Mouse (Mus musculus): Measurements from ENCODE around the gene C2cd4d. TPM values are rescaled to one million over a fixed set of nuclear protein-coding genes. Genes with fewer than 3 reads are reported as not detected.

C2cd4d gene
- polyA plus RNA-seq (2014; fragmentation: Illumina TruSeq; extraction: RNeasy Lipid Tissue Mini Kit (QIAGEN cat#74804); ENCODE audit: low read depth, low replicate concordance), result not detected

GRCm38 (mm10) chr3:94362138-94362537 lies at the start of gene C2cd4d:
TSS of gene C2cd4d (plus strand) at chr3:94362438.

GRCm38 (mm10) chr3:94341959-94342422 lies 20.2 kb upstream of the C2cd4d start, which contains the start of gene Them5:
TSS of gene Them5 (plus strand) at chr3:94342099.

GRCm38 (mm10) chr3:94372641-94373040 lies 10.4 kb downstream of the C2cd4d start, which contains the start of gene Rorc:
TSS of gene Rorc (plus strand) at chr3:94372794.

GRCm38 (mm10) chr3:94398217-94398616 lies 36.0 kb downstream of the C2cd4d start, which contains the start of gene Lingo4:
TSS of gene Lingo4 (plus strand) at chr3:94398517.

GRCm38 (mm10) chr3:94413031-94413679 lies 50.9 kb downstream of the C2cd4d start, which contains the start of gene Tdrkh:
TSS of gene Tdrkh (plus strand) at chr3:94413273.

Other genes with a start within 250 kb of the C2cd4d start
- not detected for gene Gm10696, start 184.2 kb upstream of the C2cd4d start, polyA plus RNA-seq (2014; fragmentation: Illumina TruSeq; extraction: RNeasy Lipid Tissue Mini Kit (QIAGEN cat#74804); ENCODE audit: low read depth, low replicate concordance)
- 0.69 TPM for gene Gm5286, start 165.7 kb upstream of the C2cd4d start, polyA plus RNA-seq (2014; fragmentation: Illumina TruSeq; extraction: RNeasy Lipid Tissue Mini Kit (QIAGEN cat#74804); ENCODE audit: low read depth, low replicate concordance)
- gene Gm4778, start 98.4 kb upstream of the C2cd4d start, polyA plus RNA-seq (2014; fragmentation: Illumina TruSeq; extraction: RNeasy Lipid Tissue Mini Kit (QIAGEN cat#74804); ENCODE audit: low read depth, low replicate concordance), result not detected
- gene Them4, start 52.3 kb upstream of the C2cd4d start, polyA plus RNA-seq (2014; fragmentation: Illumina TruSeq; extraction: RNeasy Lipid Tissue Mini Kit (QIAGEN cat#74804); ENCODE audit: low read depth, low replicate concordance), result 45.5 TPM
- not detected for gene Them5, start 20.3 kb upstream of the C2cd4d start, polyA plus RNA-seq (2014; fragmentation: Illumina TruSeq; extraction: RNeasy Lipid Tissue Mini Kit (QIAGEN cat#74804); ENCODE audit: low read depth, low replicate concordance)
- gene Rorc, start 10.4 kb downstream of the C2cd4d start, polyA plus RNA-seq (2014; fragmentation: Illumina TruSeq; extraction: RNeasy Lipid Tissue Mini Kit (QIAGEN cat#74804); ENCODE audit: low read depth, low replicate concordance), result 1.8 TPM
- gene Lingo4, start 36.1 kb downstream of the C2cd4d start, polyA plus RNA-seq (2014; fragmentation: Illumina TruSeq; extraction: RNeasy Lipid Tissue Mini Kit (QIAGEN cat#74804); ENCODE audit: low read depth, low replicate concordance), result not detected
- 75.8 TPM for gene Tdrkh, start 50.8 kb downstream of the C2cd4d start, polyA plus RNA-seq (2014; fragmentation: Illumina TruSeq; extraction: RNeasy Lipid Tissue Mini Kit (QIAGEN cat#74804); ENCODE audit: low read depth, low replicate concordance)
- 16.2 TPM for gene Mrpl9, start 80.9 kb downstream of the C2cd4d start, polyA plus RNA-seq (2014; fragmentation: Illumina TruSeq; extraction: RNeasy Lipid Tissue Mini Kit (QIAGEN cat#74804); ENCODE audit: low read depth, low replicate concordance)
- gene Oaz3, start 81.5 kb downstream of the C2cd4d start, polyA plus RNA-seq (2014; fragmentation: Illumina TruSeq; extraction: RNeasy Lipid Tissue Mini Kit (QIAGEN cat#74804); ENCODE audit: low read depth, low replicate concordance), result 1,974 TPM
- gene Celf3, start 115.9 kb downstream of the C2cd4d start, polyA plus RNA-seq (2014; fragmentation: Illumina TruSeq; extraction: RNeasy Lipid Tissue Mini Kit (QIAGEN cat#74804); ENCODE audit: low read depth, low replicate concordance), result 5.2 TPM
- 300 TPM for gene Riiad1, start 117.9 kb downstream of the C2cd4d start, polyA plus RNA-seq (2014; fragmentation: Illumina TruSeq; extraction: RNeasy Lipid Tissue Mini Kit (QIAGEN cat#74804); ENCODE audit: low read depth, low replicate concordance)
- gene Snx27, start 220.3 kb downstream of the C2cd4d start, polyA plus RNA-seq (2014; fragmentation: Illumina TruSeq; extraction: RNeasy Lipid Tissue Mini Kit (QIAGEN cat#74804); ENCODE audit: low read depth, low replicate concordance), result 76.0 TPM

All from testis, adult 10 weeks (tissue).